Mouse (Mus musculus): ENCODE results near the gene Fam168a.
"Not testable (repeated sequence)": the region's sequence is repeated elsewhere in the genome, so short reads cannot be mapped to it uniquely, and the experiment has no call there.

Gene Fam168a

DNA sequence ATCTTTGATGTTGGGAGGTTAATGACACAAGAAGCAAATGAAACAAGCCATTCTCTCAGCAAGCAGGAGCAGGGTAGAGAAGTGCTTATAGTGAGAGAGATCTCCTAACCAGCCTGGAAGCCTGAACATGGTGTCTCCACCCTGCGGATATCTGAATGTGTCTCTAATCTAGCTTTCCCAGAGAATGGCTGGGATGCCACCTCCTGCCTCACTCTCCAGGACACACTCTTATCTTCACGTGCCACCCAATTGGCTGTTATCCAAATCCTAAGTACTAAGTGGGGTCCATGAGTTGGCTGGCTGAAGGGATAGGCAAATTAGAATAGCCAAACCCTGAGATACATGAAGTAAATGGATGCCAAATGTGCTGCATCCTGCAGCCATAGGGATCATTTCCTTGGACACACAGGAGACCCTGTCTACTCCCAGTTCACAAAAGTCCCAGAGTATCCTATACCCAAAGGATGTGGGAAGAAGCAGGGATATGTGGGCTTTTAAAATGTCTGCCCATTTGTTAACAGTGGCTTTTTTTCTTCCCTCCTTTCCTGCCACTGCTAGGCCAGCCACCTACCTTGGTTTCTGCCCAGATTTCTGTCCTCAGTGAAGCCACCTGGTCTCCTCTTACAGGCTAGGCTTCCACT is 138.1 kb downstream of the Fam168a start:
- DNase-seq: no peak

DNA sequence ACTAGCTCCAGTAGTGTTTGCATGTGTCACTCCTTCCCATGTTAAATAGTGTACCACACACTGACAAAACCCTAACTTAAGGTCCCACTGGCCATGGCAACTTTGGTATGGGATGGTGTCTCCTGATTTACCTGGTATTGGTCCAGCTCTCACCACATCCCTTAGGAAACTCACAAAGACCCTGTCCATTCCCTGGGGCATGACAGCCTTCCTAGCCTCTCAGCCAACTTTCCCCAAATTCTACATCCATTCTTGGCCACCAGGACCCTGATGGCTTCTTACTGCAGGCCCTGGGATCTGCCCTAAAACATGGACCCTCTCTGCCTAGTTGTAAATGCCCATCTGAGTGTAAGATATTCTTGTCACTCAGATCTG is 138.6 kb downstream of the Fam168a start:
- no peak for DNase-seq

DNA sequence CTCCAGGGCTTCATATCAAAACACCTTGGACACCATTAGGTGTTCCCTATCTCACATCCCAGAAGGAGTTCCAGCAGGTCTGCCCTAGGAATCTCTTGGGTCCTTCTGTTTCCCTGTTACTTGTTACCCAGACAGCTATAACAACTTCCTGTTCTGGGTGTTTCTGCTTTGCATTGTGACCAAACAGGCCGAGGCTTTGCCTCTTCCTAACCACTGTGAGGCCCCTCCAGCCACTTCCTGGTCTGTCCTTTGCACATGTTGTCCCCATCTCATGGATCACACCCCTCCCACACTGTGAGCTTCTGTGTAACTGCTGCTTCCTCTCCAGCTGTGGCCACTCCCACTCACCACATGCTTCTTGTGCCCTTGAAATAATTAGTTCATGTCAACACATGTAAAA is 139.0 kb downstream of the Fam168a start:
- no peak for DNase-seq

DNA sequence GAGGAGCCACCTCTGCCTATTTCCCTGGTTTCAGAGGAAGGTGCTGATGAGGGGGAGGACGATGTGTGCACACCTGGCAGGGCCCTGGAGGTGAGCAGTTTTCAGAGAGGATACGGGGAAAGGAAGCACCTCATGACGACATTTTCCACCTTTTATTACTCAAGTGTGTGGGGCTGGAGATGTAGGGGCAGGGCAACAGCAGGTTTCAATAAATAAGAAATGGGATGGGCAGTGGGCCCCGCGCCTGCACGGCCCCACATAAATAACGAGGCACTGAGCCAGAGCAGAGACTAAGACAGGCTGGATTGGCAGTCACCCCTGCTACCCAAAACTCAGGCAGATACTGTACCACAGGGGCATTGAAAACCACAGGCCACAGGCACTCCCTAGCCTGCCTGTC is 139.6 kb downstream of the Fam168a start:
- DNase-seq: not testable (repeated sequence)

DNA sequence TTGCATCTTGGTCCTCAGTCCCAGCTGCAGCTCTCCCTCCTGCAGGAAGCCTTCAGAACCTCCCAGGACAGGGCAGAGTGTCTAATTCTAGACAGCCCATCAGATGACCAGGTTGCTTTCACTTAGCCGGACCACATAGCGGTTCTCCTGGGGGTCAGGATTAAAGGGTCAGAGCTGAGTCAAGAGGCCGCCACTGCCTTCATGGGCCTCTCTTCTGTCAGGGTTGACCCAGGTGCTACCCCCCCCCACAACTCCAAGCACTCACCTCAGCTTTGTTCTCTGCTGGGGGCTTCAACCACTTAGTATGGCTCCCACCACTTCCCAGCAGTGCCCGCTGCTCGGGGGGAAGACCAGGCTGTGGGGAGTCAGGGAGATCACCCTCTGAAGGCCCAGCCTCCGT is 140.7 kb downstream of the Fam168a start:
- DNase-seq: no peak

DNA sequence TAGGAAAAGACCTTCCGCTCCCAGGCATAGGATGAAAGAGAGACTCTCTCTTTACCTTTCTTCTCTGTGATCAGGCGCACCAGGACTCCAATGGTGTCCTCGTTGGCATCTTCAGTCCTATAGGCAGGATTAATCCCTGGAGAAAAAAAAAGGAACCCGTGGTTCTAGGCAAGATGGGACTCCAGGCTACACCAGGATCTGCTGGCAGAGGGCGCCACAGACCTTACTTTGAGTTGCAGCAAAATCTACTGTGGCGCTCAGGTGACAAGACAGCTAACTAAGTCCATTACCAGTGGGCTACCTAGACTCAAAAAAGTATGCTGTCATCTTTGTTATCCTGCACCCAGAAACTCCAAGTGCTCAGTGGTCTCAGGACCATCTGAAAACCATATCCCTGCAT is 142.3 kb downstream of the Fam168a start:
- peak; percentile 67 for DNase-seq

DNA sequence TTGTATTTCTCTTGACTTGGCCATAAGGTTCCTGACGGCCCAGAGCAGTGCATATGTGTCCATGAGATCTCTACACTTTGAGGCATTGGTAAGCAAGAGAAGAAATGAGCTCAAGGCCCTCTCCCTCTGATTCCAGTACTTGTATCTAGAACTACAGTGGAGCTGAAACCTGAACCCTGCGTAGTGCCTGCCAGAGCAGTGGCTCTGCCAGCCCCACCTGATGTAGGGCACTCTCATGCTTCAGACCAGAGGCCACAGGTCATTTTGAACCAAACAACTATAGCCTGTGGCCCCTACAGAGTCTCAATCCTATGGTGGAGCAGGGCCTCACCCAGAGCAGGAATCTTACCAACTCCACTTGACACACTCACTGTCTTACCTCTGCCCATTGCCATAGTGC is 143.1 kb downstream of the Fam168a start:
- no peak for DNase-seq

DNA sequence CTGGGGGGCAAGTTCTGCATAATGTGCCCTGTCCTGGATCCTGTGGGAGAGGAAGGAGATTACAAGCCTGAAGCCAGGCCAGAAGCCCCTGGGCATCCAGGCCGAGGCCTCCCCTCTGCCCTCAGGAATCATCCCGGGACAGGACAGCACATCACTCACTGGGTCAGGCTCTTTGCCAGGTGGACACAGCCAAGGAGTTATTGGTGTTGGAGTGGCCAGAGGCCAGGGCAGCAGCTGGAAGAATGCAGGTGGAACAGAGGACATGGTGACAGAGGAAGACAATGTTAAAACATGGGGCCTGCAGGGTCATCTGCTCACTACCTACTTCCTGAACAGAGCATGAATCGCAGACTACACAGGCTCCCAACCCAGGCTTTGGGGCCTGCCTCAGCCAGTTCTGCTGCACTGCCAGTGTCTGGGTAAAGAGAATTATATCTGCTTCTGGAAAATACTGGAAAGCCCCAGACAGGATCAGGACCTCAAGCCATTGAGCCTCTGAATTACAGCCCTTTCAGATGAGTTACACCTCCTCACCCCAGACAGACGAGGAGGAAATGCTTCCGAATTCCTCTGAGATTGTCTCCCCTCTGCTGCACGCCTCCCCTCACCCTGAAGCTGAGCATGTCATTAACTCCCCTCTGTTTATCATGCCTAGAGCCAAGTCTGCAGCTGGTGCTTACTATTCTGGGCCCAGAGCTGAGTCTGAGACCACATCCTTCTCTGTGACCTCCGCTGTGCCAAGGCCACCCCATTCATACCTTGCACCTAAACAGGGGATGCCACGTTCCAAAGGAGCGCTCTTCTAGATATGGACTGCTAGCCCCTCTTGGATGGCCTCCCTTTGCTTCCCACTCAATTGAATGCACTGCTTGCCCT is 145.3 kb downstream of the Fam168a start:
- DNase-seq: no peak

DNA sequence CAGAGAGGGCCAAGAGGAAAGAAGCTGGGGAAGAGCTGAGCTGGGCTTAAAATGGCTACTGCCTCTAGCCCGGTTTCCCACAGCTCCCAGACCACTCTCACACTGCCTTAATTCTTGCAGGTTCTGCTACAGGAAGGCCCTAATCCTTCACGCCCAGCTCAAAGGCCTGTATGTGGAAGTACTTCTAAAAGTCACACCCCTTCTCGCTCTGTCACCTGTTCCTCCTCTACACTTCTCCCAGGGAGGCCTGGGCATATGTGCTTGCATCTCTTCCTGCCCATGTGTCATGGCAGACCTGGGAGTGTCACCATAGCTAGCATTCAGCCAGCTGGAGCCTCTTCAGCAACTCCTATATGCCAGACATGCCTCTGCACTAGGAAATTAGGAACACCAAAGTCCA is 147.0 kb downstream of the Fam168a start:
- no peak for DNase-seq

DNA sequence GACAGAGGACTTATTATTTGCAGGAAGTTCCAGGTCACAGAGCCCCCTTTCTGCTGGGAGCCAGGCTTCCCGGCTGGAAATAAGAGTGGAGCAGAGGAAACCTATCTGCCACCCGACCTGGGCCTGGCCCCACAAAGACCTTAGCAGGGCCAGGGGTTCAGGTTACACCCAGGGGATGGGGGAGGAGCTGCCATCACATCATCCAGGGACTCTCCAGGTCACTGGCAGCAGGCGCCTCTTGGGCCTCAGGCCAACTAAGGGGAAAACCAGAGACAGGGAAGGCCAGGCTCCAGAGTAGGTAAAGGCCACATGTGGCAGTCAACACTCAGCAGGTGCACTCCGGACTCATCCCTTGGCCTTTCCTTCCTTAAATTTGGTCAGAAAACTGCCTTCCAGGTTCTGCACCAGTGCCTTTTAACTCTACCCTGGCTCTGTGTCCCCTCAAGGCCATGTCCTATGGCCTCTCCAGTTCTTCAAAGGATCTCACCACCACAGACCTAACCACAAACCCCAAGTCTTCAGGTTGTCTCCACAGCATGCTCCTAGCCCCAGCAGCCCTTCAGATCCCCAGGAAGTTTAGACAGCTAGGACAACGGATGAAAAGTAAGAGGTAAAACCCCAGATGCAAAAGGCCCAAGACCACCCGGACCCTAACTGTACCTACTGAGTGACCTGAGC is 147.8 kb downstream of the Fam168a start:
- no peak for DNase-seq

DNA sequence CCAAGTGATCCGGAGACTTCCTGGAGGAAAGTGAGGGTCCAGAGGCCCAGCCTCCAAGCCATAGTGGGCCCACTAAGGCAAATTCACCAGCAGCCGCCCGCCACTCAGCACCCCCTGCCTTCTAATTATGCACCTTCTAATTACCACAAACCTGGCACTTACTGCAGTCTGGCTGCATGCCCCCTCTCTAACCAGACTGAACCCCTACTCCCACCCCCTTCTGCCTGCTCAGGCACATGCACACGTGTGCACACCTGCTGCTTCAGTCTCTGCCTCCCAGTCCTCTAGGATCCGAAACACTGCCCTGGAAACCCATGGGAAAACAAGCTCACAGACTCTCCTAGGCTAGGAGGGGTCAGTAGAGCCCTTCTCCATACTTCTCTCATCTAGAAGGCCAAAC is 148.4 kb downstream of the Fam168a start:
- no peak for DNase-seq

DNA sequence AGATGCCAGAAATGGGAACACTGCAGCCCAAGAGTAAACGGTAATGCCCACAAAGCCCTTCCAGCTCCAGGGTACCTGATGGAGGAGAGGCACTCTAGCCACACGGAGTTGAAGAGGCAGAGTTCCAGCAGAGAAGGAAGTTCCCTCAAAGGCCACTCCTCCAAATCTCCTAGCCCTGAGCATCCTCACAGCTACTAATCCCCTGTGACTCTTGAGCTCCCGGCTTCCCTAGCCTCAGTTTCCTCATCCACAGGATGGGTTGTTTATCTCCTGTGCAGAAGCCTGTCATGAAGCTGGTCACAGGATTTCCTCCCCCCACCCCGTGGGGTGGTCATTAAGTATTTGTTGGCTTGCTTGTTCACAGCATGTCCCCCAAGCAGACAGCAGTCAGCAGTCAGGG is 148.9 kb downstream of the Fam168a start:
- no peak for DNase-seq

DNA sequence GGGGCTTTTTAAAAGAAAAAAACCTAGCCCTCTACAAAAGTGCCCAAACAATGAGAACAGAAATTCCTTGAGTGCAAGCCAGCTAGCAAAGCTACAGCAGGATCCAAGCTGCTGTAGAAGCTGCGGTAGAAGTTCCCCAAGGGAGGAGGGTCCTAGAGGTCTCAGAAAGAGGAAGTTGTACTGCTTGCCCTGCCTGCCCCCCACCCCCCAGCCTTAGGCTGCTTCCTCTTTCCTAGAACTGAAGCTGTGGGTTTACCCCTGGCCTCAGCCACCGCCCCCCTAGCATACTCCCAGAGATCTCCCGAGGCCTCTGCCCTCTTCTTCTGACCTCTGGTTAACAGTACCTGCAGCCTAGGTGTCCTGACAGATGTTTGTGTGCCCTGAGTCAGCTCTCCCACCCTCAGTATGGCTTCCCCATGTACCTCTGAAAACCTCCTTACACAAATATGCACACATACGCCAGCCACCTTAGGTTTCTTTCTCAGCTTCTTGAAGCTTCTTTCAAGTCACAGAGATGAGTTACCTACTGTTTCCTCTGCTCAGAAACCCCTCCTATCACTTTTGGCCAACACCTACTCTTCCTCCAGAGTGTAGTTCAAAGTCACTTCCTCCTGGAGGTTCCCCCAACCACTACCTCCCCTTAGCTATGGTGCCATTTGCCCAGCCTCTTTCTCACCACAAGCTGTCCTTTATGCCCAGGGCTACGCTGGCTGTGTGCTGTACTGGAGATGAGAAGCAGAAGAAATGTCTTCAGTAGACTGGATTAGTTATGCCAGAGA is 149.5 kb downstream of the Fam168a start:
- no peak for DNase-seq

DNA sequence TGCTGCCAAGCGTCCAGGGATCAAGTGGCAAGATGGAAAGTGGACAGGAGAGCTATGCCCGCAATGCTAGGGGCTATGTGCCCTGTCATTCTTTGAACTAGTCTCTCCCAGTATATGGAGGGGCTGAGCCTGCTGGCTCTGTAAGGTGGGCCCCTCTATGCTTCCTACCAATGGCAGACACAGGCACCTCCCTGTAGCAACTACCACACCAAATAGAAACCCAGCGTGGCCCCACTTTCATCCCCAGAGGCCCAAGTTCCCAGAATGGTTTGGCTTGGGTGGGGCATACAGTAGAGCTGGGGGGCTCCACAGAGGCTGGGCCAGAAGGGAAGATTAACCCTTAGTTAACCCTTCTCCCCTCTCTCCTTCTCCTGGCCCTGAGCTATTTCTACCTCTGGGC is 154.0 kb downstream of the Fam168a start:
- no peak for DNase-seq

DNA sequence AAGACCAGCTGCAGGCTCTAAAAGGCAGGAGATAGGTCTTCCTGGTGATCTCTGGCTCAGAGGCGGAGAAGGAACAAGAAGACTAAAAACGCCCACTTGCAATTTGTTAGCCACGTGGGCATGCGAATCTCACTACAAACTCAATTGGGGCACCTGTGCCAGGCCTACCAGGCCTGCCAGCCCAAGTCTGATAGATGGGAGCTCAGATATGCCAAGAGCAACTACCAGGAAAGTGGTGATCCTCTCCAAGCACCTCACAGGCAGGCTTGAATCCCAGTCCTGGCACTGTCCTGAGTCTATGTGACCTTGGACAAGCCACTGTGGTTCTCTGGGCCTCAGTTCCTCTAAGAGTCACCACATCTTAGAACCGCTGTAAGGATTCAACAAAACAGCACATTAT is 154.8 kb downstream of the Fam168a start:
- DNase-seq: no peak

DNA sequence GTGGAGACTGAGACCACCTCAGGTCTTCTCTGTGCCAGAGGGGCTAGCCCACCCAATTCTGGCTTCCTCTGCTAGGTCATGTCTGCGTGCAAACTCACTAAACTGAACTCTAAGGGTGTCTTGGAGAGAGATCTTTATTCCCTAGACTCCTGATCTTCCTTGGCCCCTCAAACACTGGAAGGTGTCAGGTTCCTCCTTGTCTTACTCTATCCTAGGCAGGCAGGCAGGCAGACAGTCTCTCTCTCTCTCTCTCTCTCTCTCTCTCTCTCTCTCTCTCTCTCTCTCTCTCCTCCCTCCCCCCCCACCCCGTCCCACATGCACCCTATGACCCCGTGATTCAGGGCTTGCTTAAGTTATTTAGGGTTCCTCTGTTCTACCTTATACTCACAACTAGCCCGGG is 155.9 kb downstream of the Fam168a start:
- DNase-seq: no peak

DNA sequence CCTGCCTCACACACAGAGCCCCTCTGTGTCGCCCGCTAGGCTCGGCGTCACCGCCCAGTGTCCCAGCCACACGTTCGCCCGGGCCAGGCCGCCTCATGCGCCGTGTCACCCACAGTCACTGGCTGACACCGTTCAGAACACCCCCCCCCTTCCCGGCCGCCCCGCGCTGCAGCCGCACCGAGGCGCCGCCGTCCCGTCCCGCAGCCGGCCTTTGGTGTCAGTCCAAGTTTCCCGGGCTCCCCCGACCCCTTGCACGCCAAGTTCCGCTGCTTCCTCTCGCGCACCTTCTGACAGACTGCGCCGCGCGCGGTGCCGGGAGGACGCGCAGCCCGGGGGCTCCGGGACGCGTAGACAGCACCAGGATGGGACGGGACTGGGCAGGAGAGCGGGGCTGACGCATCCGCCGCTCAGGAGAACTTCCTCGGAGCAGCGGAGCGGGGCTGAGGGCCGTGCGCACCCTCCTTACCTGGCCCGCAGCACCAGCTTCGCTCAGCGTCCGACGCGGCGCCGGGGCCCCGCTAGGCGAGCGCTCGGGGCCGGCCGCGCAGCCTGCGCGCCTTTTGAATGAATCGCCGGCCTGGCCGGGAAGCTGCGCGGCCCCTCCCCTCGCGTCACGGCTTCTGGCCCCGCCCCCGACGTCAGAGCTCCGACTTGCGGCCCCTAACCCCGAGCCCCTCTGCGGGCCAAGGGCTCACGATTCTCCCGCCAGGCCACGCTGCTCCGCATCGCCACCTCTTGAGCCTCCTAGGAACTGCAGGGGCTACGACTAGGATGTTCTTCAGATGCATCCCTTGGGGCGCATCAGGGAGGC is 156.6 kb downstream of the Fam168a start, which contains the start of gene Relt:
Relt (minus strand) TSS at position 619 of the 811 bp plus-strand sequence.
- peak; percentile 94 for DNase-seq

DNA sequence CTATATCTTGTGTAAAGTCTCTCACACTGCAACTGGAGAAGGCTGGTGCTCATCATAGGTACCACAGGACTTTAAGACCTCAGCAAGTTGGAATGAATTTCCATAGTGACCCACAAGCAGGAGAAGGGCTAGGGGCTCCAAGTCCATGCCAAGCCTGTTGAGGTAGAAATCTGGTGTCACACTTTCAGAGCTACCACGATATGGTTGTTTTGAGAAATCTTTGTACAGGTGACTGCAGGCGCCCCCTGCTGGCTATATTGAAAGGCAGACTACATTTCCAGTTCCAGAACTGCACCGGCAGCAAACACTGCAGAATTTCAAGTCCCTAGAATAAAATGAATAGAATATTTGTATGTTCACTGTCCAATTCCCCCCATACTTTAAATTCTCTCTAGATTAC is 160.2 kb downstream of the Fam168a start:
- peak; percentile 74 for DNase-seq

DNA sequence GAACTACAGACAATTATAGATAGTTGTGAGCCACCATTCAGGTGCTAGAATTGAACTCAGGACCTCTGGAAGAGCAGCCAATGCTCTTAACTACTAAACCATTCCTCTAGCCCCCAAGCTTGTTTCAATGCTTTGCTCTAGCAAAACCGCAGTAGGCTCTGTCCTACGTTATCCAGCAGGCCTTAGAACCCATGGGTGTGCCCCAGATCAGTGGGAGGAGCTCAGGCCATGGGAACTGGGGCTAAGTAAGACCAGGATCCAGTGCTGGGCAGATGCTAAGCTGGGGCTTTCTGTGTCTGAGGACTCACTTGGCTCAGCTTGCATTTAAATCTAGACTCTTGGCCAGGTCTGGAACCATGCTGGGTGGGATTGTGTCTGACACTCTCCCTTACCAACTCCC is 161.1 kb downstream of the Fam168a start:
- DNase-seq: no peak

DNA sequence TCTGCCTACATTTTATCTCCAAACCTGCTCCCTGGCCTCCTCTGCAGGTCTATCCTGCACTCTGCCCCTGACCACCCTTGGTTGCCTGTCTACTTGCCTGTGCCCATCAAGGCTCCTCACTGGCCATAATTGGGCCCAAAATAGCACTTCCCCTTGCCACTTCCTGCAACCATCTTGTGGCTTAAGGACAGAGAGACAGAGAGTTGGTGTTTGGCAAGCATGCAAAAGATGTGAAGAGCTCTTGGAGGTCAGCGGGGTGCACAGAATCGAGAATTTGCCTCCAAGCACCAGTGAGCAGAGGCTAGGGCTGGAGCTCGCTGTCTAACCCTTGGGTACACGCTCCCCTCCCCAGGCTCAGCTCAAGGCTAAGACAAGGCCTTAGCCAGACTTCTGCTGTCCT is 162.1 kb downstream of the Fam168a start:
- no peak for DNase-seq

DNA sequence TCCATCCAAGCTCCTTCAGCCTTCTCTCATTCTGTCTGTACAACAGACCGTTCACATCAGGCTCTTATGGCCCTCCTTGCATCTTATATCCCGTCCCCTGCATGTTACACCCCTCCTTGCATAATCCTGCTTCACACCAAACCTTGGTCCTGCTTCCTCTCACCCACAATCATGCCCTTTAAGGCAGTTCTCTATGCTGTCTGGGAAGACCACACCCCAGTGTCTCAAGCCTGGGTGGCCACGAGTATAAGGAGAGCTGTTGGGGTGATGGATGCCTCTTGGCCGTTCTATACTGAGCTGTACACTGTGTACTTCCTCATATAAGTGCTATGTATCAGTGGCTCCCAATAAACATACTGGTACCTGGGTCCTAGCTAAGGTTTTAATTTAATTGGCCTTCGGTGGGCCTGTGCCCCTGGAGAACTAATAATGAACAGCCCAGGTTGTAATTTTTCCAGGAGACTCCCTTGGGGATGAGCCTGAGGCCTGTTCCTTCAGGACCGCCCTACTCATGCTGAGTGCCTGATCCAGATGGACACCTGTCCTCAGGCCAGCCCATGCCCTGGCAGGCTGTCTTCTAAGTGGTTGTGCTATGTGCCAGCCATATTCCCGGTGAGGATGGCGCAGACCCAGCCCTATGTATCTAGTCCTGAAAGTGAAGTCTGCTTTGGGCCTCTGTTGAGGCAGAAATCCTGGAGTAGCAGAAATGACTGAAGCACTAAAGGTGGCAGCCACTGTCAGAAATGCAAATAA is 163.6 kb downstream of the Fam168a start:
- no peak for DNase-seq

DNA sequence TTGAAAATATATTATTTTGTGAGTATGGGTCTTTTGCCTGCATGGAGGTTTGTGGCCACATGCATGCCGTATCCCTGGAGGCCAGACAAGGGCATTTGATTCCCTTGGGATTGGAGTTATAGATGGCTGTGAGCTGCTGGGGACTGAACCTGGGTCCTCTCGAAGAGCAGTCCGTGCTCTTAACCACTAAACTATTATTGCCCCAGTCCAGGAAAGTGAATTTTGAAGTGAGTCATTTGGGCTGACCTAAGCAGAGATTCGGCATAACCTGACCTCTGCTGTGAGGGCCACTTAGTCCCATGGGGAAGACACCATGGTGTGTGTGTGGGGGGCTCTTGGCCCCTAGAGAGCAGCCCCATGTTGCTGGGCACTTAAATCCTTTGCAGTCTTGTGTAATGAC is 164.9 kb downstream of the Fam168a start:
- no peak for DNase-seq

Measured in cerebellum, adult 9-11 months (tissue).